Mouse (Mus musculus) regulatory T cell (primary cell): ENCODE measurements at regions not wholly inside any gene's neighbourhood (a gene's known extent, or its start where the extent isn't known, plus 50 kb on each side); places are given as distances from the start of the nearest gene placed in this dataset.
"Not testable (repeated sequence)": the region's sequence is repeated elsewhere in the genome, so short reads cannot be mapped to it uniquely, and the experiment has no call there.

Experiments
- in situ Hi-C: fragments of 300-600 bp; cut with MboI, MseI; formaldehyde crosslinking; loops from one replicate; pipeline ENCODE4 v1.15.1; 2025; ENCODE audit warnings: high pct_unique_total_duplicates

DNA sequence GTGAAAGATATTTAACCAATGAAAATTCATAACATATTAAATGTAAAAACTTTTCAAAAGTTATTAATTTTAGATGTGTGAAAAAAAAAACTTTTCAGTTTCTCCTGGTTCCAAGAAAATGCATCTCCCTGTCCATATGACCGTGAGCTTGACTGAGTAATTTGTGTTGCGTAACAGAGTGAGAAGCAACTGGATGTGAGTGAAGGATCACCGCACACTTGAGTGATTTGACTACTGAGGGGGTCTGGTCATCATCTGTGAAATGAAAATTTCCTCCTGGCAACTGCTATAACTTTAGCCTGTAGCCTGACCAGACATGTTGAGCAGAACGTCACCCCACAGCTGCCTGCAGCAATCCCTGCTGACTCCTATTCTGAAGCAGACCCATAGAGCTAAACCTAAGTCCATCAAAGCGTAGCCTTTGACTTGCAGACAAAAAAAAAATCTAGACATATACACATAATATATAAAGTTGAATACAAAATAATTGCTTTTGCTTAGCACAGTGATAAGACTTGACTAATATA is 461.2 kb downstream of the Brinp3 start:
- in situ Hi-C loops: no loop called here

GRCm38 (mm10) chr1:146956347-146956746 is 461.8 kb downstream of the Brinp3 start:
- in situ Hi-C loops: no loop called here

- in situ Hi-C loops: no loop called here
Observed at GRCm38 (mm10) chr1:146960448-146960847, 465.9 kb downstream of the Brinp3 start.

GRCm38 (mm10) chr1:146967534-146967933 is 473.0 kb downstream of the Brinp3 start:
- in situ Hi-C loops: no loop called here

GRCm38 (mm10) chr1:146967993-146968392 is 473.4 kb downstream of the Brinp3 start:
- in situ Hi-C loops: no loop called here

- in situ Hi-C loops: no loop called here
Observed at GRCm38 (mm10) chr1:146983433-146984186, 489.1 kb downstream of the Brinp3 start.

DNA sequence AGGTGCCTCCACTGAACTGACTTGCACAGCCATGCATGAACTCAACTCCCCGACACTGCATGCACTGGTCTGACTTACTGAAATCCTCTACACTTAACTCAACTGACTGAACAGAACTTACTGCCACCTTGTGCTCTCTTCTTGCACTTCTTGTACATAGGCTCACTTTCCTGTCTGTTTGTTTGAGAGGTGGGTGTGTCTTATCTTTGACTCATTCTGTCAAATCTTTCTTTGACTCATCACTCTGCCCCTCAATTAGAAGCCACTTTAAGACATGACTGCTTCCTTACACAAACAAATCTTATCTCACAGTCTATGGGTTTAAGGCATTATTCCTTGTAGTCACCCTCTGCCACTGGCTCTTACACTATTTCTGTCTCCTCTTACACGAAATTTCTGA is 505.5 kb downstream of the Brinp3 start:
- in situ Hi-C loops: no loop called here

DNA sequence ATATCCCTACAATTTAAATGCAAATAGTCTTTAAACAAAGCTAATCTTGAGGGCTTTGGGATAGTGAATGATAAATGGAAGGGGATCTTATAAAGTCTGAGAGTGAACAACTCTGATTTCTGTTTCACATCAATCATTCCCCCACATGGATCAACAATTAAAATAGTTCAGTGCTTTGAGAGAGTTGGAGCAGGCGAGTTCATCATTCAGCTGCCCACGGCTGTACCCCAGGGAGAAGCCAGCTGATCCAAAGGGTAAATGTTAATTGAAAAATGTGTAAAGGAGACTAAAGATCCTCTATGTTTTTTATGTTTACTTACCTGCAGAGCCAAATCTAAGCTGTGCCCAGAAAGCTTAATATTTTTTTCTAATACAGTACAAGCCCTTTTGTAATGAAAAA is 553.2 kb downstream of the Brinp3 start:
- in situ Hi-C loops: no loop called here

GRCm38 (mm10) chr1:147058504-147058903 is 563.9 kb downstream of the Brinp3 start:
- in situ Hi-C loops: no loop called here

DNA sequence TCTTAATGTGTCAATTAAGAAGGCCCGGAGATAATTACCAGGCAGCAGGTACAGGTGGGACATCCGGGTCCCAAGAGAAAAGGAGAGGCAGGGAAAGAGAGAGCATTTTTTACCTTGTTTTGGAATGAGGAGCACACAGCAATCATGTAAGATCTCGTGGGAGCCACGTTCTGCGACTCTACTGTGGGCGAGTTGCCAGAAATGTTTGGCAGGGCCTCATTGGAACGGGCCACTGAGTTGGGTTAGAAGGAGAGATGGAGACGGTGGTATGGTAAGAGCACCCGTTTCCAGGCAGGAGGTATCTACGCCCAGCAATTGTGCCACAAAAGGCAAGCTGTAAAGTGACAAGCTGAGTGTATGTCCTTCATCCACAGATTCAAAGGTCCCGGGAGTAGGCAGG is 579.6 kb downstream of the Brinp3 start:
- in situ Hi-C loops: no loop called here

GRCm38 (mm10) chr1:147084129-147084799 is 589.7 kb downstream of the Brinp3 start:
- in situ Hi-C loops: no loop called here

- in situ Hi-C loops: no loop called here
Observed at GRCm38 (mm10) chr1:147125541-147125940, 631.0 kb downstream of the Brinp3 start.

- in situ Hi-C loops: no loop called here
Observed at GRCm38 (mm10) chr1:147138176-147138575, 643.6 kb downstream of the Brinp3 start.

DNA sequence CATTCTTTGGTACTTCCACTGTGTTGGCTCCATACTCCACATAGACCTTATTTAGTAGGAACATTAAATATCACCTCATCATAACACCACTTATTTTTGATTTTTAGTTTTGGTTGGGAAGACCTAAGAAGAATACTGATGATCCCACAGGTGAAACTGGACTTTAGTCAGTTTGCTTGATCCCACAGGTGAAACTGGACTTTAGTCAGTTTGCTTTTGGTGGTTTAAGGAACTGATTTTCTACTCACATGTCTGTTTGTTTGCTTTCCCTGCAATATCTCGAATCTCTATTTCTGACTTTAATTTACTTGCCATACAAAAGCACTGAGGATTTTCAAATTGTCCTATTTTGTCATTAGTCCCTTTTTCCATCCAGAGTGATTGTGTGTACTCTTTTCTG is 680.8 kb downstream of the Brinp3 start:
- in situ Hi-C loops: no loop called here

DNA sequence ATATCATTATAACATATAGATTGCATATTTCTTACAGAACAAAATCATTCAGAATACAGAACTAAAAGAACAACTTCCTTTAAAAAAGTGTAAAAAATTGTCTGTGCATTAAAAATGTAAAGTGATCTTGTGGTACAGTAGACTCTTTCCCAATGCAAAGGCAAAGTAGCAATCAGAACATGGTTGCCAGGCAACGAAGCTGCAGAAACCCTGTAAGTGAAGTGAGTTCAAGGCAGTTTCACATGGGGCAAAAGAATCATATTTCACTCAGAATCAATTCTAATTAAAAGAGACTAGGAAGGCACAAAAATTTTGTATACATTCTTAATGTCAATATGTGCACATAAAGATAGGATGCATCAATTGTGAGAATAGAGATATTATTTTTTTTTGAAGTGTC is 692.2 kb downstream of the Brinp3 start:
- in situ Hi-C loops: no loop called here

- in situ Hi-C loops: no loop called here
Observed at GRCm38 (mm10) chr1:147187251-147188025, 692.9 kb downstream of the Brinp3 start.

DNA sequence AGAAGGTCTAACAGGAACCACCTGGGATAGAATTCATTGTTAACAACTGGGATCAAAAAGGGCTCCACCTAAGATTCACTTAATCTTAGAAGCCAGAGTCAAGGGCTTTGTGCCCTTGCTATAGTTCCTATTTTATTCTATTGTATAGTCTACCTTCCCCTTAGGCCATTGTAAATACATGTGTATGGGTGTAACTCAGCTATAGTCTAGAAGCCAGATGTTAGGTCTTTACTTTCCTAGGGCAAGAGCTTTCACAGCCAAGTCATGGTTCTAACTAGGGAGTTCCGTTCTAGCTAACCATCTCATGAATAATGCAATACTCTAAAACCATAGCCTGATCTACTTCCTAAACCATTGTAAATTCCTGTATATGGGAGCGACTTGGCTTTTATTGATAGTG is 705.4 kb downstream of the Brinp3 start:
- in situ Hi-C loops: not testable (repeated sequence)

DNA sequence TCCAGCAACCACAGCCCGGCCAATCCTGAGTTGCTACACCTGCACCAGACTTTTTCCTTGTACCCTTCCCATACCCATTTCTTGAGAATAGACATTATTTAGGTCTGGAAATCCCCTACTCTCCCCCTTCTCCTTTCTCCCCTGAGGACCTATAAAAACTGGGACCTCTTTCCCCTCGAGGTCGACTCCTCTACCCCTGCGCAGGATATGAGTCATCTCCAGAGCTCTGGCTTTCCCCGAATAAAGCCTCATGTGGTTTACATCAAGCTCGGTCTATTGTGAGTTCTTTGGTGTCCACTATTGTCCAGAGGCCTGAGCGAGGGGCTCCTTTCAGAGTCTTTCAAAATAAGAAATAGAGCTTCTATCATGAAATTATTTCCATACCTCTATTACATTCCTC is 720.3 kb downstream of the Brinp3 start:
- in situ Hi-C loops: not testable (repeated sequence)

- in situ Hi-C loops: no loop called here
Observed at GRCm38 (mm10) chr1:147217965-147218364, 723.4 kb downstream of the Brinp3 start.

- in situ Hi-C loops: no loop called here
Observed at GRCm38 (mm10) chr1:147219438-147219837, 724.9 kb downstream of the Brinp3 start.

DNA sequence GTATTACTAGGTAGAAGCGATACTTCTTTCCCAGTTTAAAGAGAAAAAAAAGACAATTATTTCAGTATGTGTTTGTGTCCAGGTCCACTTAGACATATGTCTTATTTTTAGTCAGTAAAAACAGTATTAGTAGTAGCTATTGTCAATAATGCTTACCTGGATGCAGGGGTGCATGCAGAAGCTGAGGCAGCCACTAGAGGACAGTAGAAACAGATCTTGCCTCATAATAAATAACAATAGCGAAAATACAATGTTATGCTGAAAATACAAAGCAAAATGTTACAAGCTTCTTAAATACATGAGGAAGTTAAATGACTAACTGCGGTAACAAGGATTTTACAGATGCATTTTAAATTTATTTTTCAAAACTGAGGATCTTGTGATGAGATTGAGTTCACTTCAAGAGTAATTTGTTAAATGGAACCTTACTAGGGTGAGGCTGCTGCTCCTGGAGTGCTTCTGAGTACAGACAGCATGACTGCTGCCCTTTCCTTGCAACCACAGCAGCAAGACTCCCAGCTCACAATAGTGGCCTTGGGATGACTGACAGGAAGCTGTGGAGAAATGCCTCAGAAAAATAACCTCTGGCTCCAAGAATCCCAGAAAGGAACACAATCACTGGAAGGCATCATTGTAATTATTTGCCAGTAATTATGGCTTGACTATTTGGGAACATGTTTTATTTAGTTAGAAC is 728.8 kb downstream of the Brinp3 start:
- in situ Hi-C loops: no loop called here

DNA sequence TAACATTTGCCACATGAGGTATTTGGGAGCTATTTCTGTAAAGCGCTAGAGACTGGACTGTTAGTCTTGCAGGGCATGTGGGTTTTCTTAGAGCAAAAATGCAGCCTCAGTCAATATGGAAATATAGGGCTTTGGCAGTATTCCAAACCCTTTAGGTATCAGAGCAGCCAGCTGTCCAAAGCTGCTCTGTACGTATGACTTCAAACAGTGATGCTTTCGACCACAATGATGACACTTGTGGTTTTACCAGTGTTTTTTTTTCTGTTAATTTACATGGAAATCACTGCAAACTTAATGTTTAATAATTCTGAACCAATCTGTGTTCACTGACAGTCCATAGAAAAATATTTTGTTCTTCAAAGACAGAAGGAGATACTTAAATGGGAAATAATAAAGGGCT is 743.0 kb downstream of the Brinp3 start:
- in situ Hi-C loops: no loop called here
